ENCODE assay signal across 7 mouse cellular contexts in the genomic region with DNA sequence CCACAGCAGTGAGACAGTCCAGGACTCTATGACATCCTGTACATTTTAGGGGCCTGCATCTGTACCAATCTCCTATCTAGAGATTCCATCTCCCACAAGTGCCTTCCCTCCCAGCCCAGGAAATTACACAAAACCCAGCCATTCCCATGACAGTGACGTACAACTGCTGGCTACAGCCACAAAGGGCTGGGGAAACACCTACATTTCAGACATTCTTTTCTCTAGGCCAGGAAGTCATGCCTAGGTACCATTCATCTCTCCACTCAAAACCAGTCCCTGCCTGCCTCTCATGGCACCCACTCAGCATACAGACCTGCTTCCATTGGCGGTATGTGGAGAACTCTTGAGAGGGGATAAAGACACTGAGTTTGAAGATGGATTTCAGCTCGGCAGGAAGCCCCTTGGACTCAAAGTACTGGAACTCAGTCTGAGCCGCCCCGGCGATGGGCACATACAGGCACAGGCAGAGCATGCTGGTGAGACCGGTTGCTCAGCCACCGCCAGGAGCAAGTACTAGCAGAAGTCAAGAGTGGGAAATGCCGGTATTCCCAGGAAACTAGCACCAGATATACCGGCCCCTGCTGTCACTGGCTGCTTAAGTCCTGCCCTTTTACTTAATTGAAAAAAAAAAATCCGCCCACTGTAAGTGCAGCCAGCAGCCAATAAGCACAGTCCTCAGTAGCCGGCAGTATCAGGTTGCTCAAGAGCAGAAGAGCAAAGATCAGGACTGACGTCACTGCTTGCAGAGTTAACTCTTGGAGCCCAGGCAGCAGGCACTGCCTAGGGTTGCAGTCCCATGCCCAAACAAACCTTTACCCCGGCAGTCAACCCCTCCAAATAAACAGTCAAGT. TPM values are rescaled to one million over a fixed set of nuclear protein-coding genes. Genes with fewer than 3 reads are reported as not detected.
DNase-seq lines count a peak whose midpoint lies in the region; ATAC-seq and TF ChIP-seq lines count a peak whose summit lies in the region.

No protein-coding gene starts in this region.

- peak; percentile 86 for DNase-seq in ZHBTc4 (ENCODE audit: low read depth, low spot score)
- DNase-seq in embryo, embryonic 11.5 days (ENCODE audit: low read depth, low spot score), result peak; percentile 81
- DNase-seq in heart, adult 2 months, result peak; percentile 72 to 83
- DNase-seq in lung, adult 18-20 months, result peak; percentile 86 to 90

- no peak overlapping the region for H3K27ac ChIP-seq in ES-Bruce4 (ENCODE audit: insufficient read depth, low read length)
- H3K27ac ChIP-seq in heart, adult 2 months, result peak overlapping the region; percentile 94
- peak overlapping the region; percentile 92 for H3K27ac ChIP-seq in intestine, postnatal 0 days (ENCODE audit: low read depth, low read length)
- peak overlapping the region; percentile 87 for H3K27ac ChIP-seq in neural tube, embryonic 13.5 days (replicated peaks)

- H3K4me3 ChIP-seq in ES-Bruce4 (ENCODE audit: low read depth, low read length), result peak overlapping the region; percentile 38
- peak overlapping the region; percentile 59 for H3K4me3 ChIP-seq in heart, adult 2 months
- peak overlapping the region; percentile 44 for H3K4me3 ChIP-seq in intestine, postnatal 0 days (ENCODE audit: low read depth, low read length)
- H3K4me3 ChIP-seq in neural tube, embryonic 13.5 days, result peak overlapping the region; percentile 42

- intact Hi-C loops in heart, adult 2 months (cut with DNase I), result loop anchor here (2.0 to 5.0 kb wide), 3 partner anchors 27 to 64 kb away; a partner anchor contains a TSS

- H3K4me1 ChIP-seq in ES-Bruce4 (ENCODE audit: control insufficient read depth, insufficient read depth, low read length), result no peaks in the 10 kb centered on the region
- peaks cover 27% of the 10 kb centered on the region for H3K4me1 ChIP-seq in heart, adult 2 months (ENCODE audit: control insufficient read depth, insufficient read depth, low read length)
- peaks cover 17% of the 10 kb centered on the region for H3K4me1 ChIP-seq in intestine, postnatal 0 days (replicated peaks; ENCODE audit: control insufficient read depth, insufficient read depth, low read length)
- H3K4me1 ChIP-seq in neural tube, embryonic 13.5 days (replicated peaks), result peaks cover 49% of the 10 kb centered on the region

- 1% methylated on average over 14 of the region's 14 CpGs for WGBS in heart, adult 2 months
- 2% methylated on average over 14 of the region's 14 CpGs for WGBS in intestine, postnatal 0 days
- under 1% methylated on average over 14 of the region's 14 CpGs for WGBS in neural tube, embryonic 13.5 days

- TF ChIP-seq CTCF in ES-Bruce4 (IDR thresholded peaks at IDR 0.05; ENCODE audit: low read depth, low read length), result no peak
- TF ChIP-seq CTCF in heart, adult 2 months (IDR thresholded peaks at IDR 0.05), result peak; percentile 35
- TF ChIP-seq CTCF in intestine, postnatal 0 days (IDR thresholded peaks at IDR 0.05; ENCODE audit: low read depth), result peak; percentile 40; the same call in 1 of the 2 replicates

- TF ChIP-seq EP300 in ES-Bruce4 (IDR thresholded peaks at IDR 0.05; ENCODE audit: insufficient read depth, low read depth, low read length), result no peak
- peak; percentile 83 for TF ChIP-seq EP300 in heart, adult 2 months (IDR thresholded peaks at IDR 0.05; ENCODE audit: insufficient read depth, low read depth, low read length)

- H3K27me3 ChIP-seq in ES-Bruce4 (ENCODE audit: control insufficient read depth, insufficient read depth, low read length, poor library complexity, severe bottlenecking), result no peaks in the 10 kb centered on the region
- H3K27me3 ChIP-seq in heart, adult 2 months (ENCODE audit: control insufficient read depth, insufficient read depth, low read length), result no peaks in the 10 kb centered on the region
- no peaks in the 10 kb centered on the region for H3K27me3 ChIP-seq in intestine, postnatal 0 days (replicated peaks; ENCODE audit: control insufficient read depth, insufficient read depth, low read length)
- H3K27me3 ChIP-seq in neural tube, embryonic 13.5 days, result no peaks in the 10 kb centered on the region

- peak; percentile 80 for ATAC-seq in intestine, postnatal 0 days
- ATAC-seq in neural tube, embryonic 13.5 days (ENCODE audit: low read depth), result peak; percentile 77

- no peaks in the 10 kb centered on the region for H3K79me2 ChIP-seq in heart, adult 2 months (replicated peaks; ENCODE audit: control insufficient read depth, insufficient read depth, low read length)

- no peak for TF ChIP-seq POLR2A in ES-Bruce4 (IDR thresholded peaks at IDR 0.05; ENCODE audit: insufficient read depth, low read length)
- peak; percentile 84 for TF ChIP-seq POLR2A in heart, adult 2 months (IDR thresholded peaks at IDR 0.05; ENCODE audit: insufficient read depth, low read depth, low read length)

- H3K9ac ChIP-seq in ES-Bruce4 (ENCODE audit: low read depth, poor library complexity, severe bottlenecking), result no peak overlapping the region
- H3K9ac ChIP-seq in heart, adult 2 months (ENCODE audit: low read depth, low read length), result peak overlapping the region; percentile 63
- peak overlapping the region; percentile 54 for H3K9ac ChIP-seq in intestine, postnatal 0 days (ENCODE audit: low read depth, low read length)
- peak overlapping the region; percentile 71 for H3K9ac ChIP-seq in neural tube, embryonic 13.5 days

- no peaks in the 10 kb centered on the region for H3K36me3 ChIP-seq in ES-Bruce4 (ENCODE audit: control insufficient read depth, insufficient read depth, low read length, poor library complexity, severe bottlenecking)
- 0 out of 2 replicates have a peak, but pooled peaks cover 7% of the 10 kb centered on the region for H3K36me3 ChIP-seq in heart, adult 2 months (ENCODE audit: control insufficient read depth, insufficient read depth, low read length)
- peaks cover 27% of the 10 kb centered on the region for H3K36me3 ChIP-seq in intestine, postnatal 0 days (ENCODE audit: control insufficient read depth, insufficient read depth)
- peaks cover 30% of the 10 kb centered on the region for H3K36me3 ChIP-seq in neural tube, embryonic 13.5 days

- H3K9me3 ChIP-seq in ES-Bruce4 (replicated peaks; ENCODE audit: control insufficient read depth, insufficient read depth, low read length, poor library complexity, severe bottlenecking), result no peaks in the 10 kb centered on the region
- no peaks in the 10 kb centered on the region for H3K9me3 ChIP-seq in intestine, postnatal 0 days (ENCODE audit: control insufficient read depth)
- no peaks in the 10 kb centered on the region for H3K9me3 ChIP-seq in neural tube, embryonic 13.5 days

- peak overlapping the region; percentile 73 for H3K4me2 ChIP-seq in intestine, postnatal 0 days (replicated peaks; ENCODE audit: low read depth)
- peak overlapping the region; percentile 68 for H3K4me2 ChIP-seq in neural tube, embryonic 13.5 days

RNA-seq across cellular contexts. Expression of a gene that starts 26.6 kb away (rescaled TPM):
- polyA plus RNA-seq in ES-Bruce4 (2011; ENCODE audit: insufficient read depth, insufficient read length, low read depth, missing spikeins), result 3.0 and 3.6 TPM in 2 replicates
- 1 to 10 TPM; 2.8 to 3.4 TPM for total RNA-seq in heart, adult 2 months (2021)
- 3.7 and 4.6 TPM in 2 replicates for polyA plus RNA-seq in heart, adult 2 months (2012; rRNA removed)
- polyA plus RNA-seq in intestine, postnatal 0 days (2015; fragmentation: Nextera tagmentation; extraction: Ambion mirVana), result 2.9 and 3.2 TPM in 2 replicates
- polyA plus RNA-seq in neural tube, embryonic 13.5 days (2015; fragmentation: Nextera tagmentation; extraction: Ambion mirVana), result 5.1 and 5.6 TPM in 2 replicates

RNA-seq across cellular contexts. Expression of a gene that starts 27.5 kb away (rescaled TPM):
- 12.8 and 16.5 TPM in 2 replicates for polyA plus RNA-seq in ES-Bruce4 (2011; ENCODE audit: insufficient read depth, insufficient read length, low read depth, missing spikeins)
- total RNA-seq in heart, adult 2 months (2021), result 10 to 100 TPM in 1 of 2 experiments, 1 to 10 TPM in 1; 8.5 to 10.1 TPM
- 5.7 and 7.3 TPM in 2 replicates for polyA plus RNA-seq in heart, adult 2 months (2012; rRNA removed)
- polyA plus RNA-seq in intestine, postnatal 0 days (2015; fragmentation: Nextera tagmentation; extraction: Ambion mirVana), result 45.1 and 52.6 TPM in 2 replicates
- 49.8 and 49.9 TPM in 2 replicates for polyA plus RNA-seq in neural tube, embryonic 13.5 days (2015; fragmentation: Nextera tagmentation; extraction: Ambion mirVana)

RNA-seq across cellular contexts. Expression of a gene that starts 28.0 kb away (rescaled TPM):
- polyA plus RNA-seq in ES-Bruce4 (2011; ENCODE audit: insufficient read depth, insufficient read length, low read depth, missing spikeins), result 18.1 and 22.2 TPM in 2 replicates
- total RNA-seq in heart, adult 2 months (2021), result 10 to 100 TPM; 58.6 to 68.2 TPM
- polyA plus RNA-seq in heart, adult 2 months (2012; rRNA removed), result 68.8 and 98.5 TPM in 2 replicates
- 47.3 and 49.4 TPM in 2 replicates for polyA plus RNA-seq in intestine, postnatal 0 days (2015; fragmentation: Nextera tagmentation; extraction: Ambion mirVana)
- polyA plus RNA-seq in neural tube, embryonic 13.5 days (2015; fragmentation: Nextera tagmentation; extraction: Ambion mirVana), result 44.3 and 46.0 TPM in 2 replicates

RNA-seq across cellular contexts. Expression of a gene that starts 35.7 kb away (rescaled TPM):
- not detected in 2 replicates for polyA plus RNA-seq in ES-Bruce4 (2011; ENCODE audit: insufficient read depth, insufficient read length, low read depth, missing spikeins)
- 1 to 10 TPM; 4.1 to 6.9 TPM for total RNA-seq in heart, adult 2 months (2021)
- 6.6 and 11.3 TPM in 2 replicates for polyA plus RNA-seq in heart, adult 2 months (2012; rRNA removed)
- 4.8 and 5.4 TPM in 2 replicates for polyA plus RNA-seq in intestine, postnatal 0 days (2015; fragmentation: Nextera tagmentation; extraction: Ambion mirVana)
- 0.56 and 1.4 TPM in 2 replicates for polyA plus RNA-seq in neural tube, embryonic 13.5 days (2015; fragmentation: Nextera tagmentation; extraction: Ambion mirVana)

RNA-seq across cellular contexts. Expression of a gene that starts 42.0 kb away (rescaled TPM):
- 25.7 and 30.5 TPM in 2 replicates for polyA plus RNA-seq in ES-Bruce4 (2011; ENCODE audit: insufficient read depth, insufficient read length, low read depth, missing spikeins)
- 10 to 100 TPM; 39.6 to 44.8 TPM for total RNA-seq in heart, adult 2 months (2021)
- 129 and 132 TPM in 2 replicates for polyA plus RNA-seq in heart, adult 2 months (2012; rRNA removed)
- 95.0 and 100 TPM in 2 replicates for polyA plus RNA-seq in intestine, postnatal 0 days (2015; fragmentation: Nextera tagmentation; extraction: Ambion mirVana)
- 101 and 135 TPM in 2 replicates for polyA plus RNA-seq in neural tube, embryonic 13.5 days (2015; fragmentation: Nextera tagmentation; extraction: Ambion mirVana)
